Mouse (Mus musculus) megakaryocyte, embryonic 14.5 days (primary cell): Measurements from ENCODE around the gene Rtn4rl2.

ENCODE experiments used
- FLI1 ChIP-seq: IDR thresholded peaks from 2 replicates; pipeline ENCODE4 v1.6.1; 2012; ENCODE audit warnings: low read length, inconsistent platforms, mixed read lengths
- GATA1 ChIP-seq: IDR thresholded peaks from 3 replicates; pipeline ENCODE4 v1.6.1; 2012; ENCODE audit warnings: mixed read lengths, low read length, inconsistent platforms, borderline replicate concordance

- TF ChIP-seq GATA1 (no peak), FLI1 (no peak)
These were observed 28.0 kb downstream of the Rtn4rl2 start for GRCm38 (mm10) chr2:84858551-84858950.
